Mouse (Mus musculus) intestine, embryonic 16.5 days (tissue): ENCODE measurements around the gene Tcf7l1. TPM values are rescaled to one million over a fixed set of nuclear protein-coding genes. Genes with fewer than 3 reads are reported as not detected.

Source experiments
- polyA plus RNA-seq: library from polyadenylated mRNA; unstranded; fragments of >200 nt; fragmentation: Nextera tagmentation; extraction: Ambion mirVana; gene quantifications from 2 replicates; pipeline ENCODE4 v1.2.1, GENCODE M21; 2015

Gene Tcf7l1
- polyA plus RNA-seq, 1 experiment from 2014 or later, result 8.5 TPM

Other genes with a start within 250 kb of the Tcf7l1 start
- gene Capg, start 244.9 kb downstream of the Tcf7l1 start, polyA plus RNA-seq, result 33.1 and 35.2 TPM in 2 replicates
- 15.6 and 15.8 TPM in 2 replicates for gene Elmod3, start 190.8 kb downstream of the Tcf7l1 start, polyA plus RNA-seq
- gene Retsat, start 190.8 kb downstream of the Tcf7l1 start, polyA plus RNA-seq, result 41.1 and 44.0 TPM in 2 replicates
- 48.8 and 57.5 TPM in 2 replicates for gene Tgoln1, start 172.3 kb downstream of the Tcf7l1 start, polyA plus RNA-seq
- gene Kcmf1, start 110.7 kb upstream of the Tcf7l1 start, polyA plus RNA-seq, result 23.8 and 24.6 TPM in 2 replicates
- 1,797 and 1,804 TPM in 2 replicates for gene Tmsb10, start 169.5 kb upstream of the Tcf7l1 start, polyA plus RNA-seq